8 mouse cellular contexts compared by ENCODE assay signal in genomic region chr1:152640195-152640981, GRCm38 (mm10).
DNase-seq lines count a peak whose midpoint lies in the region; ATAC-seq lines count a peak whose summit lies in the region.

No protein-coding gene starts in this region.

- ATAC-seq in frontal cortex, adult (ENCODE audit: low TSS enrichment) = peak; percentile 48
- ATAC-seq in lung, embryonic 16.5 days (ENCODE audit: low read depth) = peak; percentile 91
- no peak for ATAC-seq in liver, embryonic 11.5 days (replicated peaks; ENCODE audit: low FRiP score)

- no peaks in the 10 kb centered on the region for H3K36me3 ChIP-seq in lung, embryonic 16.5 days (ENCODE audit: control insufficient read depth, insufficient read depth, low read length)
- H3K36me3 ChIP-seq in liver, embryonic 11.5 days (ENCODE audit: control insufficient read depth, insufficient read depth, low read length) = no peaks in the 10 kb centered on the region

- H3K4me3 ChIP-seq in lung, embryonic 16.5 days (ENCODE audit: low read length) = no peak overlapping the region
- no peak overlapping the region for H3K4me3 ChIP-seq in liver, embryonic 11.5 days (ENCODE audit: low read depth, low read length)

- intact Hi-C loops in heart, postnatal 14 days (cut with DNase I) = loop anchor here (5.0 kb wide), 1 partner anchor 37 kb away; no protein-coding TSS in a partner anchor

- peaks cover 18% of the 10 kb centered on the region for H3K4me1 ChIP-seq in lung, embryonic 16.5 days (replicated peaks; ENCODE audit: control insufficient read depth, insufficient read depth, low read length)
- H3K4me1 ChIP-seq in liver, embryonic 11.5 days (replicated peaks; ENCODE audit: control insufficient read depth, insufficient read depth, low read length) = no peaks in the 10 kb centered on the region

- H3K4me2 ChIP-seq in lung, embryonic 16.5 days (ENCODE audit: low read depth, low read length) = no peak overlapping the region
- no peak overlapping the region for H3K4me2 ChIP-seq in liver, embryonic 11.5 days

- H3K9ac ChIP-seq in lung, embryonic 16.5 days (ENCODE audit: low read length) = no peak overlapping the region
- no peak overlapping the region for H3K9ac ChIP-seq in liver, embryonic 11.5 days (ENCODE audit: low read depth, low read length)

- peak overlapping the region; percentile 41 for H3K27ac ChIP-seq in lung, embryonic 16.5 days (ENCODE audit: low read length)
- no peak overlapping the region for H3K27ac ChIP-seq in liver, embryonic 11.5 days (ENCODE audit: low read depth, low read length)

- 28% methylated on average over 11 of the region's 11 CpGs for WGBS in lung, embryonic 16.5 days
- WGBS in liver, embryonic 11.5 days = 80% methylated on average over 11 of the region's 11 CpGs

- H3K27me3 ChIP-seq in lung, embryonic 16.5 days (ENCODE audit: control insufficient read depth, insufficient read depth, low read depth, low read length) = no peaks in the 10 kb centered on the region
- H3K27me3 ChIP-seq in liver, embryonic 11.5 days (replicated peaks; ENCODE audit: control insufficient read depth, insufficient read depth, low read length) = no peaks in the 10 kb centered on the region

- DNase-seq in retina, postnatal 7 days (ENCODE audit: low read depth, low spot score) = peak; percentile 9
- no peak for DNase-seq in retina, postnatal 1 day
- peak; percentile 81 to 88 for DNase-seq in heart, postnatal 14 days
- peak; percentile 42 to 72 for DNase-seq in layer of hippocampus, adult 18-20 months (ENCODE audit: low spot score in 2 of 2)
- peak; percentile 75 for DNase-seq in testis, postnatal 10 days (ENCODE audit: low spot score)
- no peak for DNase-seq in liver, embryonic 11.5 days (ENCODE audit: low spot score)

- H3K9me3 ChIP-seq in lung, embryonic 16.5 days (ENCODE audit: control insufficient read depth, low read length) = no peaks in the 10 kb centered on the region
- no peaks in the 10 kb centered on the region for H3K9me3 ChIP-seq in liver, embryonic 11.5 days (ENCODE audit: control insufficient read depth, low read length)

Comparison
In these comparisons a context has a peak if more than half of its experiments do, and no peak if none do; other contexts are left out.
1. DNase-seq: peak in retina, postnatal 7 days (single experiment), heart, postnatal 14 days (2 of 2), layer of hippocampus, adult 18-20 months (2 of 2) and testis, postnatal 10 days (single experiment); none in retina, postnatal 1 day (single experiment) and liver, embryonic 11.5 days (single experiment).